Mouse (Mus musculus) megakaryocyte progenitor cell, adult 5-6 weeks (primary cell): ENCODE measurements around the gene Gm28870. TPM values are rescaled to one million over a fixed set of nuclear protein-coding genes. Genes with fewer than 3 reads are reported as not detected.
"Not testable (repeated sequence)": the region's sequence is repeated elsewhere in the genome, so short reads cannot be mapped to it uniquely, and the experiment has no call there.

Experiments used
- ATAC-seq: replicated peaks from 2 replicates; pipeline ENCODE4 v1.8.0; 2016; ENCODE audit warnings: mild to moderate bottlenecking, moderate TSS enrichment, inconsistent platforms; ENCODE audit not compliant: poor library complexity
- total RNA-seq, 2 experiments: library from RNA; stranded (forward) in 1 of 2; stranded (reverse) in 1 of 2; fragments of 157-497, 149-512 nt in 1 of 2; fragments of 200-1000 nt in 1 of 2; gene quantifications; 2 replicates each; pipeline versions ENCODE4 v1.2.3 to v1.2.4; 2015 to 2017

Gene Gm28870
- total RNA-seq (2015) = not detected in 2 replicates
- not detected in 2 replicates for total RNA-seq (2017)

- ATAC-seq = not testable (repeated sequence)
Observed at GRCm38 (mm10) chrY:50096976-50097375, at the start of gene Gm28870. Gene Gm28870, plus strand, starts transcription at chrY:50097276.
